Mouse (Mus musculus) limb, embryonic 11.5 days (tissue): ENCODE measurements around the gene Traip. TPM values are rescaled to one million over a fixed set of nuclear protein-coding genes. Genes with fewer than 3 reads are reported as not detected.

Experiments
- ATAC-seq: fragments of 200-750 bp; cut with Nextera tagmentation; 2 replicates; pipeline ENCODE4 v1.8.0; 2017; ENCODE audit warnings: low read depth; ENCODE audit not compliant: insufficient number of reproducible peaks, low FRiP score, low TSS enrichment
- DNase-seq: peaks from one replicate; pipeline ENCODE4 v3.0.0-alpha.2; 2015; ENCODE audit warnings: low spot score
- H3K27ac ChIP-seq: fragments of 300-500 bp; sonication (generic); replicated peaks from 2 replicates; pipeline ENCODE4 v1.5.1; 2014; ENCODE audit warnings: low read depth, mild to moderate bottlenecking, low read length
- H3K27me3 ChIP-seq: fragments of 300-500 bp; sonication (generic); 2 replicates; pipeline ENCODE4 v1.6.1; 2014; ENCODE audit warnings: mild to moderate bottlenecking, low read length, mixed read lengths; ENCODE audit not compliant: control insufficient read depth, insufficient read depth
- H3K36me3 ChIP-seq: fragments of 300-500 bp; sonication (generic); 2 replicates; pipeline ENCODE4 v1.6.1; 2014; ENCODE audit warnings: mild to moderate bottlenecking, low read length, moderate library complexity, mixed read lengths; ENCODE audit not compliant: control insufficient read depth, insufficient read depth
- H3K4me1 ChIP-seq: fragments of 300-500 bp; sonication (generic); 2 replicates; pipeline ENCODE4 v1.6.1; 2014; ENCODE audit warnings: low read length, mixed read lengths; ENCODE audit not compliant: control insufficient read depth, insufficient read depth
- H3K4me2 ChIP-seq: fragments of 300-500 bp; sonication (generic); 2 replicates; pipeline ENCODE4 v1.6.1; 2014; ENCODE audit warnings: low read depth, mild to moderate bottlenecking, moderate library complexity; ENCODE audit not compliant: severe bottlenecking
- H3K4me3 ChIP-seq: fragments of 300-500 bp; sonication (generic); 2 replicates; pipeline ENCODE4 v1.5.1; 2014; ENCODE audit warnings: low read depth, low read length
- H3K9ac ChIP-seq: fragments of 300-500 bp; sonication (generic); 2 replicates; pipeline ENCODE4 v1.6.1; 2014; ENCODE audit warnings: mild to moderate bottlenecking, low read length
- H3K9me3 ChIP-seq: fragments of 300-500 bp; sonication (generic); 2 replicates; pipeline ENCODE4 v1.6.1; 2016; ENCODE audit warnings: low read length; ENCODE audit not compliant: control insufficient read depth
- WGBS: fragments of 180-500 bp; shearing (Covaris S2); extraction: QIAGEN DNeasy Blood & Tissue Kit; methylation state at CpG from one replicate; pipeline ENCODE4 v1.1.7; 2014; 5-methylcytosine and 5-hydroxymethylcytosine counted together
- polyA plus RNA-seq: library from polyadenylated mRNA; unstranded; fragments of >200 nt; fragmentation: Nextera tagmentation; extraction: Ambion mirVana; gene quantifications from 2 replicates; pipeline ENCODE4 v1.2.1, GENCODE M21; 2014

The Traip gene
- polyA plus RNA-seq, 1 experiment from 2014 or later: 41.4 TPM

DNA sequence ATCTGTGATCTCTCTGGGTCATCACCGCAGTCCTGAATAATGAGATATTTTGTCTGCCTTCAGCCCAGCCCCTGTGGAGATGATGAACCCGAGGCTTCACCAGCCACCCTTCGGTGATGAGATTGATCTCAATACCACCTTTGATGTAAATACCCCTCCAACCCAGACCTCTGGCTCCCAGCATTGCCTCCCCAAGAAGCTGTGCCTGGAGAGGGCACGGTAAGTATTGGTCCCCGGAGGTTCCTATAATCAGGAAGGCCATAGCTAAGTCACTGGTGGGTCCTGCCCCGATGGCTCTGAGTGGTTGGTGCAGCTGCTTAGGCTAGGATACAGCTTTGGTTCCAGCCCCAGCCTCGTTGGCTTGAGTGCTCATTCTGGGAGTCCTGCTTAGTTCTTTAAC lies 18.6 kb downstream of the Traip start:
- no peak overlapping the region for H3K4me2 ChIP-seq
- H3K4me1 ChIP-seq: no peaks in the 10 kb centered on the region
- WGBS: 89% methylated on average over 7 of the region's 7 CpGs
- H3K9me3 ChIP-seq: no peaks in the 10 kb centered on the region
- no peak overlapping the region for H3K27ac ChIP-seq
- ATAC-seq (no peak), DNase-seq (no peak)
- H3K9ac ChIP-seq: no peak overlapping the region
- peaks cover 14% of the 10 kb centered on the region for H3K36me3 ChIP-seq
- H3K27me3 ChIP-seq: no peaks in the 10 kb centered on the region
- no peak overlapping the region for H3K4me3 ChIP-seq

DNA sequence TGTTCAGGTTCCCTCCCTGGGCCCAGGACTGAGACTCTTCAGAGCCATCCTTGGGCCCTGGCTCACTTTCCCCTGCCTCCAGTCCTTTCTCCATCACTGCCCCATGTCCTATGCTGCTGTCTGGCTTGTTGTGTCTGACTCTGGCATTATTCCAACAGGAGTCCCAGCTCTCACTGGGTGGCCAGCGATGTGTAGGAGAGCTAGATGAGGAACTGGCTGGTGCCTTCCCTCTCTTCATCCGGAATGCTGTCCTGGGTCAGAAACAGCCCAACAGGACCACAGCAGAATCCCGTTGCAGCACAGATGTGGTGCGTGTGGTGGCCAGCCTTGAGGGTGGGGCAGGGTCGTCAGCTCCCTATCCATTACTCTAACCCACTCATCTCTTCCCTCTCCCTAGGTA lies 20.4 kb downstream of the Traip start:
- Histone ChIP-seq H3K4me2 (no peak overlapping the region), H3K4me3 (no peak overlapping the region), H3K9ac (no peak overlapping the region), H3K36me3 (peaks cover 14% of the 10 kb centered on the region), H3K4me1 (peaks cover 1% of the 10 kb centered on the region; the same call in 1 of the 2 replicates), H3K27ac (no peak overlapping the region), H3K27me3 (no peaks in the 10 kb centered on the region), H3K9me3 (no peaks in the 10 kb centered on the region)
- DNase-seq: no peak
- 91% methylated on average over 5 of the region's 5 CpGs for WGBS
- no peak for ATAC-seq

DNA sequence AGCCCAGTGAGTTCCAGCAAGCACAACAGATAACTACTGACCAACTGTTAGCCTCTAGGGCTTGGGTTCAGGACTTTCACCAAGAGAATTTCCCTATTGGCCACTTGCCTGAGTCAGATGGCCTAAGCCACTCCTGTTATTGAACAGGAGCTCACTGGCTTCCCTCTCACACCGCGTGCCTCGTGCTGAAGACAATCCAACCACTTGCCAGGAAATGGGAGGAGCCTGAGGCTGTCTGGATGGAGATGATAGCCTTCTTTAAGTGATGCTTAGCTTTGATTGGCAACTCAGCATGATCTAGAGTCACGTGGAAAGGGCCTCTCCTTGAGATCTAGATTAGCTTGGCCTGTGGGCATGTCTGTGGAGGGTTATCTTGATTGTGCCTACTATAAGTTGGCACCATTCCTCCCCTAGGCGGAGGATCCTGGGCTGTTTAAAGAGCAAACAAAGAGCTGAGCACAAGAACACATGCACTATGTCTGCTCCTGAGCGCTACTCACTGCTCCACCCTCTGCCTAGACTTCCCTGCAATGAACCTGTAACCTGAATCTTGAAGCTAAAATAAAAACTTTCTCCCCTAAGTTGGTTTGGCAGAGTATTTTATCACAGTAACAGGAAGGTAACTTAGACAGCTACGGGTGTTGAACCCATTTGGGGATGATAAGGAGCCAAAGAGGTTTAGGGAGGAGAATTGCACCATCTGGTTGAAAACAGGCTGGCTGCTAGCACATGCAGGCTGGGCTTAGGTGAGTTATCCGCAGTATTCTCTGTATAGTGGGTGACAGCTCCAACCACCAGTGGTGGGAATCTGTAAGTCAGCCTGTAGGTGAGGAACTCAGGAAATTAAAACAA lies 22.0 kb downstream of the Traip start:
- 80% methylated on average over 8 of the region's 8 CpGs for WGBS
- H3K9ac ChIP-seq: no peak overlapping the region
- no peak for ATAC-seq
- H3K4me3 ChIP-seq: no peak overlapping the region
- no peak overlapping the region for H3K4me2 ChIP-seq
- no peaks in the 10 kb centered on the region for H3K27me3 ChIP-seq
- peaks cover 4% of the 10 kb centered on the region; the same call in 1 of the 2 replicates for H3K4me1 ChIP-seq
- peaks cover 11% of the 10 kb centered on the region for H3K36me3 ChIP-seq
- H3K9me3 ChIP-seq: no peaks in the 10 kb centered on the region
- no peak overlapping the region for H3K27ac ChIP-seq
- no peak for DNase-seq

DNA sequence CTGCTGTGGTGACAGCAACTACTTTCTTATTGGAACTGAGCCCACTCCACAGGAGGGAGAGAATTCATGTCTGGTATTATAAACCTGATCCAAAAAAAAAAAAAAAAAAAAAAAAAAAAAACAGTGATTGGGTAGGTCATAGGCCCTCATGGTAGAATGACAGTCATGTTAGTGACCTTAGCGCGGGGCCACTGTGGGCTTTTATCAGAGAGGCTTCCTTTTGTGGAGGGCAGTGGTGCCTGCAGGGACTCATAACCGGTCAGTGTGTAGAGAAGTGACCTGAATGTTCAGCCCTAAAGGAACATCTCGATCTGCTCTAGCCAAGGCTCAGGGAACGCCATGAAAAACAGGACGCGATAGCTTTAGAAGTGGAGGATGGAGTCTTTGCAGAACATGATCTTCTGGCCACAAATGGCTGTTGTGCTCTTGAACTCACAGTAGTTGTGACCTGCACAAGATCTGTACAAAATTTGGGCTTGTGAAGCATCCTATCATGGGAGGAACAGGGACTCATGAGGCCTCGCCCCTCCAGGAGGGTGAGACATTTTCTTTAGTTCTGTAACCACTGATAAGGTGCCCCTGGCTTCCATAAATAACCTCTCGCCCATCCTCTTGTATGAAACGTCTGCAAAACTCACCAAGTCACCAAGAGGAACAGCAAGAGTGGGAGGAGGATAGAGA lies 24.7 kb downstream of the Traip start:
- ATAC-seq: no peak
- H3K4me3 ChIP-seq: no peak overlapping the region
- H3K9ac ChIP-seq: no peak overlapping the region
- H3K36me3 ChIP-seq: peaks cover 2% of the 10 kb centered on the region; the same call in 1 of the 2 replicates
- peak overlapping the region; percentile 23; the same call in 1 of the 2 replicates for H3K27ac ChIP-seq
- no peaks in the 10 kb centered on the region for H3K9me3 ChIP-seq
- H3K4me2 ChIP-seq: no peak overlapping the region
- 82% methylated on average over 10 of the region's 10 CpGs for WGBS
- H3K27me3 ChIP-seq: no peaks in the 10 kb centered on the region
- H3K4me1 ChIP-seq: peaks cover 4% of the 10 kb centered on the region; the same call in 1 of the 2 replicates
- DNase-seq: no peak

GRCm38 (mm10) chr9:107975399-107976386 lies 25.8 kb downstream of the Traip start, which contains the start of gene Uba7:
Gene Uba7 (plus strand): TSS chr9:107975505.
- Histone ChIP-seq H3K27ac (peak within 1 kb of the TSS; percentile 24; the same call in 1 of the 2 replicates), H3K27me3 (no peaks in the 10 kb centered on the region), H3K36me3 (no peaks in the 10 kb centered on the region; the same call in 1 of the 2 replicates), H3K9ac (no peak within 1 kb of the TSS), H3K4me2 (no peak within 1 kb of the TSS), H3K4me3 (no peak within 1 kb of the TSS), H3K4me1 (peaks cover 11% of the 10 kb centered on the region), H3K9me3 (no peaks in the 10 kb centered on the region)
- ATAC-seq (no peak), DNase-seq (no peak)
- 70% methylated on average over 12 of the region's 12 CpGs for WGBS

DNA sequence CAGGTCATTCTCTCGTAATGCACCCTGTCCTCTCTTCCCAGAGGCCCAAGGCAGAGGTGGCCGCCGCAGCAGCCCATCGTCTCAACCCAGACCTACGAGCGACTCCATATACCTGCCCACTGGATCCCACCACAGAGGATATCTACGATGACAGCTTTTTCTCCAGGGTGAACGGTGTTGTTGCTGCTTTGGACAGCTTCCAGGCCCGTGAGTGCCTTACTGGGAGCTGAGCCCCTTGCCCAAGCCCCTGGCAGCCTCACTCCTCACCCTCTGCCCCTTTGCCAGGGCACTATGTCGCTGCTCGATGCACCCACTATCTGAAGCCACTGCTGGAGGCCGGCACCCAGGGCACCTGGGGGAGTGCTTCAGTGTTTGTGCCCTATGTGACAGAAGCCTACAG lies 28.9 kb downstream of the Traip start:
- WGBS: 94% methylated on average over 12 of the region's 12 CpGs
- H3K36me3 ChIP-seq: no peaks in the 10 kb centered on the region; the same call in 1 of the 2 replicates
- H3K4me2 ChIP-seq: no peak overlapping the region
- no peak overlapping the region for H3K4me3 ChIP-seq
- no peak for ATAC-seq
- H3K4me1 ChIP-seq: peaks cover 31% of the 10 kb centered on the region
- H3K9ac ChIP-seq: no peak overlapping the region
- H3K27ac ChIP-seq: no peak overlapping the region
- no peaks in the 10 kb centered on the region for H3K9me3 ChIP-seq
- no peaks in the 10 kb centered on the region for H3K27me3 ChIP-seq
- DNase-seq: no peak

DNA sequence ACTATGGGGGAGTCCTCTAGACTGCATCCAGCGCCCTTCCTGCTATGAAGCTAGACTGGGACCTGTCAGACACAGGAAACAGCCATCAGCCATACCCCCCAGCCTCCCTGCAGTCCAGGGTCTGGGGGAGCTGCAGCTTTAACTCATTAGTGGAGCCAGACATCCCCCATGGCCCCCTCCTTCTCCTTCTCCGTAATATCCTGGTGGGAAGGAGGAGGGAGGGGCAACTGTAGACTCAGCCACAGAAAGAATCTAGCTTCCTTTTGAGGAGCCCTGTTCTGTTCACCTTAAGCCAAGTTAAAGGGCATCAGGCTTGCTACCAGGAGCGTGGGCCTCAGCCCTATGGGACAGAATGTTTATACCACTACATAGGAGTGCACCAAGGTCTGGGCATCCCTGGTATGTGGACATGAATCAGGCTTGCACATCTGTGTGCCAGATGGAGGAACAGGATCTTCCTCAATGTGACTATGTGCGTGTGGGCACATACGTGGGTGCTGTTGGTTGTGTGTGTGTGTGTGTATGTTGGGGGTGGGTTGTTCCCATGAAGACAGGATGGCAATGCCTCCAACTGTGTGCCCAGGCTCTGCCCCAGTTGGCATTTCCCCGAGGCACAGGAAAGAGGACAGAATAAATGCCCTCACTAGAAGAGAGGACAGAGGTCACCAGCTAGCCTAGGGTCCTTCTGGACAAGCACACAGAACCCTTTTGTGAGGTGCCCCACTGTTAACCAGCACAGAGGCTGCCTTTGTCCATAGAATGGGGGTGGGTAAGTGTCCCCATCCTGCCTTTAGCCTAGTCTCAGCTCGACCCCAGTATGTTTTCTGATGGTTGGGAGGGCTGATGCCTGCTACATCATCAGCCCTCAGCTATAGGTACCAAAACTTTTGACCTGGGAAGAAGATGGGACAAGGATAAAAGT lies 32.0 kb downstream of the Traip start:
- H3K27me3 ChIP-seq: no peaks in the 10 kb centered on the region
- H3K4me3 ChIP-seq: peak overlapping the region; percentile 96
- H3K36me3 ChIP-seq: peaks cover 4% of the 10 kb centered on the region; the same call in 1 of the 2 replicates
- H3K27ac ChIP-seq: peak overlapping the region; percentile 100
- DNase-seq: peak; percentile 92
- H3K4me2 ChIP-seq: peak overlapping the region; percentile 99
- H3K9ac ChIP-seq: peak overlapping the region; percentile 85
- no peaks in the 10 kb centered on the region for H3K9me3 ChIP-seq
- H3K4me1 ChIP-seq: peaks cover 37% of the 10 kb centered on the region
- 9% methylated on average over 7 of the region's 7 CpGs for WGBS
- peak; percentile 61 for ATAC-seq
